Mouse (Mus musculus) liver, embryonic 15.5 days (tissue): ENCODE results near the gene Tars2. TPM values are rescaled to one million over a fixed set of nuclear protein-coding genes. Genes with fewer than 3 reads are reported as not detected.

ENCODE experiments used
- ATAC-seq: fragments of 200-750 bp; cut with Nextera tagmentation; 2 replicates; pipeline ENCODE4 v1.8.0; 2017; ENCODE audit warnings: moderate number of reproducible peaks, mild to moderate bottlenecking, moderate library complexity; ENCODE audit not compliant: insufficient read depth
- H3K27ac ChIP-seq: fragments of 300-500 bp; sonication (generic); replicated peaks from 2 replicates; pipeline ENCODE4 v1.5.1; 2015; ENCODE audit warnings: mild to moderate bottlenecking, inconsistent platforms
- H3K27me3 ChIP-seq: fragments of 300-500 bp; sonication (generic); 2 replicates; pipeline ENCODE4 v1.6.1; 2015; ENCODE audit warnings: mild to moderate bottlenecking, inconsistent platforms
- H3K36me3 ChIP-seq: fragments of 300-500 bp; sonication (generic); replicated peaks from 2 replicates; pipeline ENCODE4 v1.6.1; 2015; ENCODE audit warnings: moderate library complexity, mild to moderate bottlenecking, inconsistent platforms
- H3K4me1 ChIP-seq: fragments of 300-500 bp; sonication (generic); replicated peaks from 2 replicates; pipeline ENCODE4 v1.6.1; 2015; ENCODE audit warnings: inconsistent platforms
- H3K4me2 ChIP-seq: fragments of 300-500 bp; sonication (generic); 2 replicates; pipeline ENCODE4 v1.6.1; 2015; ENCODE audit warnings: moderate library complexity, mild to moderate bottlenecking, inconsistent platforms
- H3K4me3 ChIP-seq: fragments of 300-500 bp; sonication (generic); replicated peaks from 2 replicates; pipeline ENCODE4 v1.5.1; 2015; ENCODE audit warnings: mild to moderate bottlenecking, inconsistent platforms
- H3K9ac ChIP-seq: fragments of 300-500 bp; sonication (generic); 2 replicates; pipeline ENCODE4 v1.6.1; 2015; ENCODE audit warnings: moderate library complexity, mild to moderate bottlenecking, inconsistent platforms
- H3K9me3 ChIP-seq: fragments of 300-500 bp; sonication (generic); replicated peaks from 2 replicates; pipeline ENCODE4 v1.6.1; 2016; ENCODE audit warnings: inconsistent platforms
- WGBS: fragments of 180-500 bp; shearing (Covaris S2); methylation state at CpG from one replicate; pipeline ENCODE4 v1.1.7; 2015; ENCODE audit warnings: mixed read lengths; ENCODE audit not compliant: insufficient replicate concordance; 5-methylcytosine and 5-hydroxymethylcytosine counted together
- polyA plus RNA-seq: library from polyadenylated mRNA; unstranded; fragments of >200 nt; fragmentation: Nextera tagmentation; extraction: Ambion mirVana; gene quantifications from 2 replicates; pipeline ENCODE4 v1.2.1, GENCODE M21; 2015

The Tars2 gene
- polyA plus RNA-seq, 1 experiment from 2014 or later = 33.8 TPM

- H3K36me3 ChIP-seq = no peaks in the 10 kb centered on the region
- no peaks in the 10 kb centered on the region for H3K9me3 ChIP-seq
- no peaks in the 10 kb centered on the region; the same call in 1 of the 2 replicates for H3K4me1 ChIP-seq
- H3K27ac ChIP-seq = no peak overlapping the region
- ATAC-seq = no peak
- no peak overlapping the region for H3K9ac ChIP-seq
- H3K4me3 ChIP-seq = no peak overlapping the region
- no peaks in the 10 kb centered on the region for H3K27me3 ChIP-seq
- no peak overlapping the region for H3K4me2 ChIP-seq
These were observed 50.0 kb downstream of the Tars2 start for GRCm38 (mm10) chr3:95709967-95710366.

GRCm38 (mm10) chr3:95709044-95709443, 51.0 kb downstream of the Tars2 start:
- H3K27ac ChIP-seq = no peak overlapping the region
- H3K36me3 ChIP-seq = no peaks in the 10 kb centered on the region
- H3K4me3 ChIP-seq = no peak overlapping the region
- WGBS = 67% methylated on average over 4 of the region's 4 CpGs
- H3K9ac ChIP-seq = no peak overlapping the region
- H3K27me3 ChIP-seq = no peaks in the 10 kb centered on the region
- H3K4me2 ChIP-seq = no peak overlapping the region
- ATAC-seq = no peak
- no peaks in the 10 kb centered on the region; the same call in 1 of the 2 replicates for H3K4me1 ChIP-seq
- H3K9me3 ChIP-seq = no peaks in the 10 kb centered on the region

GRCm38 (mm10) chr3:95707497-95707896, 52.5 kb downstream of the Tars2 start:
- Histone ChIP-seq H3K27me3 (no peaks in the 10 kb centered on the region), H3K36me3 (no peaks in the 10 kb centered on the region), H3K4me1 (no peaks in the 10 kb centered on the region; the same call in 1 of the 2 replicates), H3K9ac (no peak overlapping the region), H3K4me2 (no peak overlapping the region), H3K9me3 (no peaks in the 10 kb centered on the region), H3K27ac (no peak overlapping the region), H3K4me3 (no peak overlapping the region)
- no peak for ATAC-seq
- 44% methylated on average over 7 of the region's 7 CpGs for WGBS

- Histone ChIP-seq H3K4me2 (no peak overlapping the region), H3K27me3 (no peaks in the 10 kb centered on the region), H3K36me3 (no peaks in the 10 kb centered on the region), H3K4me3 (no peak overlapping the region), H3K4me1 (peaks cover 8% of the 10 kb centered on the region), H3K9me3 (no peaks in the 10 kb centered on the region), H3K9ac (no peak overlapping the region), H3K27ac (no peak overlapping the region)
- no peak for ATAC-seq
- 36% methylated on average over 4 of the region's 4 CpGs for WGBS
These were observed 53.7 kb downstream of the Tars2 start for GRCm38 (mm10) chr3:95706273-95706672.

GRCm38 (mm10) chr3:95704612-95705011, 55.4 kb downstream of the Tars2 start:
- WGBS = 62% methylated on average over 4 of the region's 4 CpGs
- Histone ChIP-seq H3K4me2 (no peak overlapping the region), H3K27ac (no peak overlapping the region), H3K9ac (no peak overlapping the region), H3K9me3 (no peaks in the 10 kb centered on the region), H3K27me3 (no peaks in the 10 kb centered on the region), H3K4me1 (peaks cover 10% of the 10 kb centered on the region), H3K36me3 (no peaks in the 10 kb centered on the region), H3K4me3 (no peak overlapping the region)
- no peak for ATAC-seq

GRCm38 (mm10) chr3:95703276-95703675, 56.7 kb downstream of the Tars2 start:
- WGBS = 75% methylated on average over 3 of the region's 3 CpGs
- H3K27ac ChIP-seq = no peak overlapping the region

GRCm38 (mm10) chr3:95701877-95702540, 58.0 kb downstream of the Tars2 start:
- H3K27ac ChIP-seq = no peak overlapping the region
- H3K4me3 ChIP-seq = 0 out of 2 replicates have a peak overlapping the region, but pooled peaks have one; percentile 16
- H3K36me3 ChIP-seq = no peaks in the 10 kb centered on the region
- peak overlapping the region; percentile 58 for H3K4me2 ChIP-seq
- H3K9ac ChIP-seq = no peak overlapping the region
- peaks cover 10% of the 10 kb centered on the region for H3K4me1 ChIP-seq
- ATAC-seq = 0 out of 2 replicates have a peak, but pooled peaks have one; percentile 38
- WGBS = 20% methylated on average over 24 of the region's 24 CpGs
- no peaks in the 10 kb centered on the region for H3K9me3 ChIP-seq
- H3K27me3 ChIP-seq = no peaks in the 10 kb centered on the region

More at GRCm38 (mm10) chr3:95703276-95703675, 56.7 kb downstream of the Tars2 start:
- ATAC-seq = no peak
- Histone ChIP-seq H3K36me3 (no peaks in the 10 kb centered on the region), H3K4me3 (no peak overlapping the region), H3K27me3 (no peaks in the 10 kb centered on the region), H3K4me2 (no peak overlapping the region), H3K9me3 (no peaks in the 10 kb centered on the region), H3K4me1 (peaks cover 10% of the 10 kb centered on the region), H3K9ac (no peak overlapping the region)

GRCm38 (mm10) chr3:95701085-95701484, 58.9 kb downstream of the Tars2 start:
- Histone ChIP-seq H3K36me3 (no peaks in the 10 kb centered on the region), H3K27me3 (no peaks in the 10 kb centered on the region), H3K9me3 (no peaks in the 10 kb centered on the region), H3K27ac (no peak overlapping the region), H3K4me1 (peaks cover 10% of the 10 kb centered on the region), H3K4me3 (no peak overlapping the region), H3K4me2 (no peak overlapping the region), H3K9ac (no peak overlapping the region)
- ATAC-seq = no peak
- WGBS = 56% methylated on average over 2 of the region's 2 CpGs

GRCm38 (mm10) chr3:95700233-95700681, 59.7 kb downstream of the Tars2 start:
- H3K36me3 ChIP-seq = no peaks in the 10 kb centered on the region
- H3K9me3 ChIP-seq = no peaks in the 10 kb centered on the region
- no peak overlapping the region for H3K4me3 ChIP-seq
- no peak overlapping the region for H3K4me2 ChIP-seq
- H3K27me3 ChIP-seq = no peaks in the 10 kb centered on the region
- H3K9ac ChIP-seq = no peak overlapping the region
- WGBS = 60% methylated on average over 6 of the region's 6 CpGs
- H3K27ac ChIP-seq = no peak overlapping the region
- peak; percentile 59; the same call in 1 of the 2 replicates for ATAC-seq
- H3K4me1 ChIP-seq = peaks cover 10% of the 10 kb centered on the region

- peaks cover 22% of the 10 kb centered on the region for H3K4me1 ChIP-seq
These were observed 61.7 kb downstream of the Tars2 start for GRCm38 (mm10) chr3:95698286-95698685.

GRCm38 (mm10) chr3:95696360-95696759, 63.6 kb downstream of the Tars2 start:
- no peak overlapping the region for H3K9ac ChIP-seq
- whole genome bisulfite sequencing = 26% methylated on average over 7 of the region's 7 CpGs
- H3K27me3 ChIP-seq = no peaks in the 10 kb centered on the region
- ATAC-seq = no peak
- no peak overlapping the region for H3K27ac ChIP-seq
- H3K36me3 ChIP-seq = no peaks in the 10 kb centered on the region
- peaks cover 22% of the 10 kb centered on the region for H3K4me1 ChIP-seq
- H3K4me3 ChIP-seq = no peak overlapping the region
- no peak overlapping the region for H3K4me2 ChIP-seq
- H3K9me3 ChIP-seq = no peaks in the 10 kb centered on the region

More at GRCm38 (mm10) chr3:95698286-95698685, 61.7 kb downstream of the Tars2 start:
- Histone ChIP-seq H3K27me3 (no peaks in the 10 kb centered on the region), H3K27ac (no peak overlapping the region), H3K9ac (no peak overlapping the region), H3K36me3 (no peaks in the 10 kb centered on the region), H3K4me2 (no peak overlapping the region), H3K9me3 (no peaks in the 10 kb centered on the region), H3K4me3 (no peak overlapping the region)
- no peak for ATAC-seq
- WGBS = 76% methylated on average over 4 of the region's 4 CpGs

GRCm38 (mm10) chr3:95695796-95696195, 64.2 kb downstream of the Tars2 start:
- Histone ChIP-seq H3K9me3 (no peaks in the 10 kb centered on the region), H3K27ac (no peak overlapping the region), H3K27me3 (no peaks in the 10 kb centered on the region), H3K36me3 (no peaks in the 10 kb centered on the region), H3K4me2 (no peak overlapping the region), H3K4me3 (no peak overlapping the region), H3K9ac (no peak overlapping the region), H3K4me1 (peaks cover 22% of the 10 kb centered on the region)
- 52% methylated on average over 3 of the region's 3 CpGs for WGBS
- no peak for ATAC-seq
